Mouse (Mus musculus) layer of hippocampus, postnatal 10 days (tissue): ENCODE measurements around the gene H2-M10.2. TPM values are rescaled to one million over a fixed set of nuclear protein-coding genes. Genes with fewer than 3 reads are reported as not detected.
"Not testable (repeated sequence)": the region's sequence is repeated elsewhere in the genome, so short reads cannot be mapped to it uniquely, and the experiment has no call there.

ENCODE experiments used
- DNase-seq, 2 experiments: peaks; one replicate each; pipeline ENCODE4 v3.0.0; 2021; ENCODE audit warnings: low spot score in 2 of 2
- total RNA-seq, 2 experiments: library from RNA; stranded (reverse); gene quantifications; 2 replicates each; pipeline ENCODE4 v1.2.3; 2021

Gene H2-M10.2
- total RNA-seq, 2 experiments from 2014 or later = not detected

DNA sequence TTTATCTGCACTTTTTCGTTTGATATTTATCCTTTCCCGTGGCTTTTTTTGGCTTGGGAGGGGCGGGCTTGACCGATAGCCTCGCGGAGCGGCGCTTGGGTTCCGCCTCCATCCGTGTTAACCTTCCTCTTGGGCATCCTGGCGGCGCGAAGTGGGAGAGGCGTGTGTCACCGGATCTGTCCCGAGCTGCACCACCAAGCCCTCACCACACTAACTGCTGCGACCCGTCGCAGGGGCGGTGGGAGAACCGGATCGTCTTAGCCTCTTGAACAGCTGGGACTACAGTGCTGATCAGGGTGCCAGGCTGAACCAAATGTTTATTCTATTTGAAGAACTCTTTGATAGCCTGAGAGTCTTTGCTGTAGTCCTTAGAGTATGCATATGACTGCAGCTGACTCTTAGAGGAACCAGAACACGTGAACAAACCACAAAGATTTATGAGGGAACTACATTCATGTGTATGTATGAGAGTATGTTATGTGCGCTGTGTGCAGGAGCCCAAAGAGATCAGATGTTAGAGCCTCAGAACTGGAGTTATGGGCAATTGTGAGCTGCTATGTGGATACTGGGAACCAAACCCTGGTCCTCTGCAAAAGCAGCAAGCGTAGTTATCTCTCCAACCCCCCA is 33.9 kb downstream of the H2-M10.2 start:
- no peak for DNase-seq

DNA sequence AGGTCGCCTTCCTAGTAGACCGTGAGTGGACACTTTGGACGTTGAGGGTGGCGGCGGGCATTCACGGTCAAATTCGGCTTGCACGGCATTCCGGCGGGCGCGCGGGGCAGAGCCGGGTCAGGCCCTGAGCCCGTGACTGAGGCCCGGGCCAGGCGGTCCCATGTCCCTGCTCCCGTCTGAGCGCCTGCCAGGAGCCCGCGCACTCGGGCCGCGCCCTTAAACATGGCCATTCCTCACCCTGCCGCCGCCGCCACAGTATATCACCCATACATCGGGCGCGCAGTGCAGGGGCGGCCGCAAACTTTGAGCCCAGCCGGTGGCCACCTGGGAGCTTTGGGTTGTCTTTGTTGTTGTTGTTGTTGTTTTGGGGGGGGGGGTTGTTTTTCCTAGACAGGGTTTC is 37.4 kb downstream of the H2-M10.2 start:
- no peak for DNase-seq

- no peak for DNase-seq
Measured at GRCm38 (mm10) chr17:36245741-36246140, 40.5 kb downstream of the H2-M10.2 start.

- DNase-seq = no peak
Measured at GRCm38 (mm10) chr17:36244031-36244430, 42.3 kb downstream of the H2-M10.2 start.

DNA sequence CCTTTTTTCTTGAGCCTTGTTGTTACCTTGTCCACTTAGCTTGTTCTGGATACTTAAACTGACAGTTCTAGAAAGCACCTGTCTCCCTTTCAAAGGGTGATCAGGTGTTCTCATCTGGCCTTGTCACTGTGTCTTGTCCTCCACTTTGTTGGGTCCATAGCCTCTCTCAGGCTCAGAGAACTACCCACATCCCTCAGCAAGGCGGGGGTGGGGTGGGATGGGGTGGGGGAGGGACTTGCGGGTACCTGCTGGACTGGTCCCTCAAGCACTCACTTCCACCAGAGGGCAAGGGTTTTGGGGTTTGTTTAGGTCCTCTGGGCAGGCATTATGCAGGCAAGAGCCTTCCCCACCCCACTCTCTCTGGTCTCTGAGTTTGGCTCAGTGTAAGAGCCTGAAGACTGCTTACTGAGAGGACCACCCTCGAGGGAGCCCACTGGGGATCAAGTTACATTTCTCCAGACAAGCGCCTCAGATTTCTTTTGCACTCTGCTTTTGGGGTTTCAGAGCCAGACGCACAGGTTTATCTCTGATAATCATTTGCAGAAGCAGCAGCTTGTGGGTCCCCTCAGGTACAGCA is 45.6 kb downstream of the H2-M10.2 start:
- no peak for DNase-seq

DNA sequence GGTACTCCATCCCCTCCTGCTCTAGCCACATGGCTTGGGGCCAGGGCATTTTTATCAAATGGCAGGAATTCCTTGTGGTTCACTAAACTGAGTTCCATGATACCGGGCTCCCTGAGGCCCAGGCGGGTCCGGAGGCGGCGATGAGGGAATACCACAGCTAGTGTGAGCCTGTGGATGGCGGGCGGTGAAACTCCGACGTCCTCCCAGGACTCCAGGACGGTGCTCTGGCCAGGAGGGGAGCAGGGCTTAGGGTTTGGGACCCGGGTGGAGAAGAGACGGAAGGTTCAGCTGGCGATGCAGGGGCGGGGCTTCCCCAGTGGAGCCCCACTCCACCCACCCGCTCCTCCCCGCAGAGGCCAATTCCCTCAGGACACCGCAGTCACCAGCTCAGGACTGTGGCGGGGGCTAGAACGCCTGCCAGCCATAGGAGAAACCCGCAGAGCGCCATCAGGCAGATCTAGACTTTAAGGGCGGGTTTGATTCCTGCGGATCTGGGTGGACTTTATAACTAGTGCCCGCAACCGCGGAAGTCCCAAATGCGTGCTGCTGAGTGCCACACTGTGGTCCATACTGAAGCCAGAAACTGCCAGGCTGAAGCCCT is 48.9 kb downstream of the H2-M10.2 start:
- DNase-seq = no peak

DNA sequence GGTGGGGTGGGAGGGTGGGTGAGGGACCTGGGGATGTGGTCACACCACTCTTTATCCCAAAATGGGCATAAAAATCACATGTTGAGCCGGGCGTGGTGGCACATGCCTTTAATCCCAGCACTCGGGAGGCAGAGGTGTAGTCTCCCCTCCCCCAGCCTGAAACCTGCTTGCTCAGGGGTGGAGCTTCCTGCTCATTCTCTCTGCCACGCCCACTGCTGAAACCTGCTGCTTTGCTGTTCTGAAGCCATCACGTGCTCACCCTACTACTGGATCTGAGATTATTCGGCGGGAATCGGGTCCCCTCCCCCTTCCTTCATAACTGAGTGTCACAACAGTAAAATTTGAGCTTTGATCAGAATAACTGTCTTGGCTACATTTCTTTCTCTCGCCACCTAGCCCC is 51.0 kb downstream of the H2-M10.2 start:
- not testable (repeated sequence) for DNase-seq

Other genes starting within 250 kb of the H2-M10.2 start
- gene H2-T22, start 243.7 kb downstream of the H2-M10.2 start, total RNA-seq = 1 to 10 TPM; 8.2 to 9.0 TPM
- not detected for gene Gm6034, start 243.5 kb downstream of the H2-M10.2 start, total RNA-seq
- gene Gm11127, start 228.1 kb downstream of the H2-M10.2 start, total RNA-seq = under 1 TPM; 0.30 to 0.65 TPM
- not detected for gene Gm19684, start 164.8 kb downstream of the H2-M10.2 start, total RNA-seq
- gene Gm7030, start 157.1 kb downstream of the H2-M10.2 start, total RNA-seq = not detected
- not detected for gene Gm8909, start 118.0 kb downstream of the H2-M10.2 start, total RNA-seq
- gene H2-T3, start 96.2 kb downstream of the H2-M10.2 start, total RNA-seq = not detected
- 10 to 100 TPM; 42.6 to 43.6 TPM for gene Rpp21, start 28.4 kb downstream of the H2-M10.2 start, total RNA-seq
- gene Trim39, start 14.2 kb downstream of the H2-M10.2 start, total RNA-seq = 10 to 100 TPM; 21.1 to 23.9 TPM
- not detected for gene H2-M10.1, start 39.7 kb upstream of the H2-M10.2 start, total RNA-seq
- gene H2-M10.3, start 81.9 kb upstream of the H2-M10.2 start, total RNA-seq = not detected
- not detected for gene H2-M10.4, start 175.8 kb upstream of the H2-M10.2 start, total RNA-seq